Comparison of ENCODE assay signal across 8 mouse cellular contexts in genomic region chr15:63340322-63341060, GRCm38 (mm10).
DNase-seq lines count a peak whose midpoint lies in the region; ATAC-seq and TF ChIP-seq lines count a peak whose summit lies in the region.

No protein-coding gene starts in this region.

- TF ChIP-seq CTCF in lung, adult 2 months (IDR thresholded peaks at IDR 0.05; ENCODE audit: insufficient read depth, low read length) = no peak
- TF ChIP-seq CTCF in thymus, adult 2 months (IDR thresholded peaks at IDR 0.05; ENCODE audit: borderline replicate concordance, control insufficient read depth, extremely low read depth, insufficient read depth, low read length, poor library complexity) = no peak

- H3K4me2 ChIP-seq in embryonic facial prominence, embryonic 11.5 days (ENCODE audit: low read depth, low read length) = no peak overlapping the region
- H3K4me2 ChIP-seq in kidney, embryonic 16.5 days (replicated peaks; ENCODE audit: low read depth, low read length) = no peak overlapping the region

- no peaks in the 10 kb centered on the region; the same call in 1 of the 2 replicates for H3K4me1 ChIP-seq in lung, adult 2 months (ENCODE audit: control insufficient read depth, insufficient read depth, low read length)
- no peaks in the 10 kb centered on the region for H3K4me1 ChIP-seq in embryonic facial prominence, embryonic 11.5 days (ENCODE audit: control insufficient read depth, insufficient read depth, low read length)
- H3K4me1 ChIP-seq in heart, embryonic 10.5 days = peaks cover 8% of the 10 kb centered on the region; the same call in 1 of the 2 replicates
- H3K4me1 ChIP-seq in kidney, embryonic 16.5 days (ENCODE audit: insufficient read depth, low read length) = peaks cover 14% of the 10 kb centered on the region; the same call in 1 of the 2 replicates
- H3K4me1 ChIP-seq in thymus, adult 2 months (replicated peaks; ENCODE audit: control insufficient read depth, insufficient read depth, low read length) = no peaks in the 10 kb centered on the region

- H3K9me3 ChIP-seq in embryonic facial prominence, embryonic 11.5 days (replicated peaks; ENCODE audit: control insufficient read depth, low read length) = no peaks in the 10 kb centered on the region
- H3K9me3 ChIP-seq in heart, embryonic 10.5 days = no peaks in the 10 kb centered on the region
- H3K9me3 ChIP-seq in kidney, embryonic 16.5 days (ENCODE audit: low read length) = no peaks in the 10 kb centered on the region; the same call in 1 of the 2 replicates

- H3K4me3 ChIP-seq in lung, adult 2 months (replicated peaks; ENCODE audit: extremely low read depth, low read depth, low read length) = no peak overlapping the region
- H3K4me3 ChIP-seq in embryonic facial prominence, embryonic 11.5 days (ENCODE audit: low read depth, low read length) = no peak overlapping the region
- H3K4me3 ChIP-seq in heart, embryonic 10.5 days = no peak overlapping the region
- no peak overlapping the region for H3K4me3 ChIP-seq in kidney, embryonic 16.5 days (ENCODE audit: low read length)
- no peak overlapping the region for H3K4me3 ChIP-seq in thymus, adult 2 months (ENCODE audit: control insufficient read depth, insufficient read depth, low read length)

- 8% methylated on average over 6 of the region's 6 CpGs for WGBS in lung, adult 2 months
- WGBS in embryonic facial prominence, embryonic 11.5 days = 10% methylated on average over 6 of the region's 6 CpGs
- 19% methylated on average over 6 of the region's 6 CpGs for WGBS in heart, embryonic 10.5 days
- 24% methylated on average over 6 of the region's 6 CpGs for WGBS in kidney, embryonic 16.5 days
- 22% methylated on average over 6 of the region's 6 CpGs for whole genome bisulfite sequencing in thymus, adult 2 months

- H3K27me3 ChIP-seq in embryonic facial prominence, embryonic 11.5 days (ENCODE audit: control insufficient read depth, insufficient read depth, low read length) = no peaks in the 10 kb centered on the region
- H3K27me3 ChIP-seq in heart, embryonic 10.5 days (ENCODE audit: insufficient read depth, poor library complexity, severe bottlenecking) = no peaks in the 10 kb centered on the region
- no peaks in the 10 kb centered on the region for H3K27me3 ChIP-seq in kidney, embryonic 16.5 days (ENCODE audit: insufficient read depth, low read length)
- no peaks in the 10 kb centered on the region for H3K27me3 ChIP-seq in thymus, adult 2 months (ENCODE audit: control insufficient read depth, insufficient read depth, low read length)

- peak; percentile 13 to 31 for DNase-seq in lung, adult 18-20 months
- DNase-seq in lung, adult 2 months = no peak
- peak; percentile 86 for DNase-seq in embryonic facial prominence, embryonic 11.5 days (ENCODE audit: low spot score)
- DNase-seq in heart, embryonic 10.5 days (ENCODE audit: low spot score) = no peak
- DNase-seq in lung, postnatal 25 days (ENCODE audit: low spot score) = peak; percentile 22
- peak; percentile 36 for DNase-seq in thymus, adult 2 months
- no peak for DNase-seq in cerebellum, adult 18-20 months

- no peak for TF ChIP-seq POLR2A in lung, adult 2 months (IDR thresholded peaks at IDR 0.05; ENCODE audit: borderline replicate concordance, extremely low read depth, low read depth, low read length)
- TF ChIP-seq POLR2A in thymus, adult 2 months (IDR thresholded peaks at IDR 0.05; ENCODE audit: control insufficient read depth, extremely low read depth, insufficient read depth, low read length, poor library complexity) = no peak

- ATAC-seq in embryonic facial prominence, embryonic 11.5 days (replicated peaks; ENCODE audit: insufficient number of reproducible peaks, low FRiP score, low TSS enrichment, low read depth) = peak; percentile 89
- ATAC-seq in kidney, embryonic 16.5 days (ENCODE audit: low FRiP score, low TSS enrichment) = peak; percentile 95

- H3K9ac ChIP-seq in embryonic facial prominence, embryonic 11.5 days (replicated peaks; ENCODE audit: low read length) = no peak overlapping the region
- H3K9ac ChIP-seq in kidney, embryonic 16.5 days (replicated peaks; ENCODE audit: low read length) = no peak overlapping the region

- H3K36me3 ChIP-seq in embryonic facial prominence, embryonic 11.5 days (replicated peaks; ENCODE audit: control insufficient read depth, insufficient read depth, low read depth, low read length) = no peaks in the 10 kb centered on the region
- no peaks in the 10 kb centered on the region for H3K36me3 ChIP-seq in heart, embryonic 10.5 days
- no peaks in the 10 kb centered on the region for H3K36me3 ChIP-seq in kidney, embryonic 16.5 days (ENCODE audit: insufficient read depth, low read length)
- H3K36me3 ChIP-seq in thymus, adult 2 months (ENCODE audit: control insufficient read depth, insufficient read depth, low read length) = no peaks in the 10 kb centered on the region

- no peak overlapping the region for H3K27ac ChIP-seq in embryonic facial prominence, embryonic 11.5 days (replicated peaks; ENCODE audit: low read depth, low read length)
- peak overlapping the region; percentile 16; the same call in 1 of the 2 replicates for H3K27ac ChIP-seq in heart, embryonic 10.5 days
- H3K27ac ChIP-seq in kidney, embryonic 16.5 days (ENCODE audit: low read length) = peak overlapping the region; percentile 61; the same call in 1 of the 2 replicates
- H3K27ac ChIP-seq in thymus, adult 2 months (ENCODE audit: control insufficient read depth, insufficient read depth, low read length) = no peak overlapping the region

Comparison
In these comparisons a context has a peak if more than half of its experiments do, and no peak if none do; other contexts are left out.
1. DNase-seq: peak in lung, adult 18-20 months (2 of 2), embryonic facial prominence, embryonic 11.5 days (single experiment), lung, postnatal 25 days (single experiment) and thymus, adult 2 months (single experiment); none in lung, adult 2 months (single experiment), heart, embryonic 10.5 days (single experiment) and cerebellum, adult 18-20 months (0 of 2).
2. H3K27ac ChIP-seq: peak in heart, embryonic 10.5 days (single experiment) and kidney, embryonic 16.5 days (single experiment); none in embryonic facial prominence, embryonic 11.5 days (single experiment) and thymus, adult 2 months (single experiment).